Mouse (Mus musculus): ENCODE measurements around the gene Grk3. TPM values are rescaled to one million over a fixed set of nuclear protein-coding genes. Genes with fewer than 3 reads are reported as not detected.
A peak's percentile ranks its signal among the peaks of the same experiment; 100 is the strongest.

The Grk3 gene
- polyA plus RNA-seq, 1 experiment from 2014 or later: 23.3 TPM

DNA sequence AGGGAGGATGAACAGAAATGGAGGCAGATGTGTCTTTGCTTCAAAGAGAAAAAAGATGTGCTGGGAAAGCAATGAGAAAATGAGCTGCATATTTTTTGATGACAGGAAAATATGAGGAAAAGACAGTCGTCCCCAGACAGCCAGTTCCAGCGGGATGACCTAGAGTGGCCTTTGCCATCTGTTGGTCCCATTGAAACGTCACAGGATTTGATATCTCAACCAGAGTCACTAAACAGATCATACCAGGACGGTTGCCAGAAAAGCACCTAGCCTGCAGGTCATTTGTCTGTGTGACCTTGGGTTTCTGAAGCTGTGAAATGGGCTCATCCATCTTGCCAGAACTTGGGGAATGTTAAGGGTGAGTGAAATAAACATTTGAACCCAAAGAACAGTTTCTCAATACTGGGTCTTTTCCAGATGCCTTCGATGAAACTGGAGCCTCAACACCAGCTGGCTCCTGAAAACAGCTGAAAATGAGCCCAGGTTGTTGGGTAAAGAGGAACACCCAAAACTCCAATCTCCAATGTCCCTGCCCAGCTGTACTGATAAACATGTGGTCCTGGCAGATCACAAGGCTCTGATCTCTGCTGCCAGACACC, 122.0 kb downstream of the Grk3 start:
- WGBS: 78% methylated on average over 5 of the region's 5 CpGs
- H3K4me2 ChIP-seq: no peak overlapping the region
- H3K36me3 ChIP-seq: no peaks in the 10 kb centered on the region
- H3K27me3 ChIP-seq (replicated peaks): no peaks in the 10 kb centered on the region
- H3K9ac ChIP-seq (replicated peaks): no peak overlapping the region
- ATAC-seq (ENCODE audit: low FRiP score): no peak
- H3K27ac ChIP-seq (replicated peaks): no peak overlapping the region
- H3K4me1 ChIP-seq: no peaks in the 10 kb centered on the region
- 0 out of 2 replicates have a peak, but pooled peaks cover 3% of the 10 kb centered on the region for H3K9me3 ChIP-seq (replicated peaks)
- H3K4me3 ChIP-seq (replicated peaks): no peak overlapping the region

DNA sequence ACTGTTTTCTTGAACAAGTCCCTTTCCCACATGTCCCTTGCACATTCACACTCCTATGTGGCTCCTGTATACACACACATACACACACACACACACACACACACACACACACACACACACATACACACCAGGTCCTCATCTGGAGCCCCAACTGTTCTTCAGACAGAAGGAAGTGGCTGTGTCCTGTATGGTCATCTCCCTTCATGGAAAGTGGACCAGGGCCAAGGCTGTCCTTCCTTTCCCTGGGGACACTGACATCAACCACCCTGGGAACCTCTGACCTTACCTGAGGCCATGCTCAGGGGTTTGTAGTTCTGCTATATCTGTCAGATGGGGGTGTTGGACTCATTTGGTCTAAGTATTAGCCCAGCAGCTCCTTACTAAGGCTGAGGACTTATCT, 123.2 kb downstream of the Grk3 start:
- H3K4me2 ChIP-seq: no peak overlapping the region
- no peaks in the 10 kb centered on the region for H3K27me3 ChIP-seq (replicated peaks)
- no peak overlapping the region for H3K4me3 ChIP-seq (replicated peaks)
- H3K27ac ChIP-seq (replicated peaks): no peak overlapping the region
- ATAC-seq (ENCODE audit: low FRiP score): no peak
- H3K4me1 ChIP-seq: peaks cover under 1% of the 10 kb centered on the region; the same call in 1 of the 2 replicates
- H3K36me3 ChIP-seq: no peaks in the 10 kb centered on the region
- H3K9ac ChIP-seq (replicated peaks): no peak overlapping the region
- no peaks in the 10 kb centered on the region for H3K9me3 ChIP-seq (replicated peaks)

DNA sequence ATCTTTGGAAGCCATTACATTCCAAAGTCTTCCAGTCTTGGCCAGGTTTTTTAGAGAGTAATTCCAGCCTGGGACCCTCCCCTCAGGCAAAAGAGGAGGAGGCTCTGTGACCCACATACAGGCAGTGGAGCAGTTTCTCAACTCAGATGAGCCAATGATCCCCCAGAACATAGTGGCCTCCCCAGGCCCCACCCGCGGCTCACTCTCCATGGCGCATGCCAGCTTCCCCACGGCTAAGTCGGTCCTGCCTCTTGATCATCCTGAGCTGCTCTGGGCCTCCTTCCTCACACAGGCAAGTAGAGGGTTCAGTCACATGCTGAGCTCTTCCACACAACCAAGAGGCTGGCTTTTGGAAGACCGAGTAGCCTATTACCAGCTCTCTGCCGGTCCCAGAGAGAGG, 126.9 kb downstream of the Grk3 start:
- Histone ChIP-seq H3K4me2 (no peak overlapping the region), H3K9ac (replicated peaks) (no peak overlapping the region), H3K4me3 (replicated peaks) (no peak overlapping the region), H3K9me3 (replicated peaks) (no peaks in the 10 kb centered on the region), H3K27me3 (replicated peaks) (no peaks in the 10 kb centered on the region), H3K36me3 (no peaks in the 10 kb centered on the region), H3K4me1 (peaks cover 12% of the 10 kb centered on the region), H3K27ac (replicated peaks) (no peak overlapping the region)
- 68% methylated on average over 7 of the region's 7 CpGs for WGBS
- ATAC-seq (ENCODE audit: low FRiP score): no peak

DNA sequence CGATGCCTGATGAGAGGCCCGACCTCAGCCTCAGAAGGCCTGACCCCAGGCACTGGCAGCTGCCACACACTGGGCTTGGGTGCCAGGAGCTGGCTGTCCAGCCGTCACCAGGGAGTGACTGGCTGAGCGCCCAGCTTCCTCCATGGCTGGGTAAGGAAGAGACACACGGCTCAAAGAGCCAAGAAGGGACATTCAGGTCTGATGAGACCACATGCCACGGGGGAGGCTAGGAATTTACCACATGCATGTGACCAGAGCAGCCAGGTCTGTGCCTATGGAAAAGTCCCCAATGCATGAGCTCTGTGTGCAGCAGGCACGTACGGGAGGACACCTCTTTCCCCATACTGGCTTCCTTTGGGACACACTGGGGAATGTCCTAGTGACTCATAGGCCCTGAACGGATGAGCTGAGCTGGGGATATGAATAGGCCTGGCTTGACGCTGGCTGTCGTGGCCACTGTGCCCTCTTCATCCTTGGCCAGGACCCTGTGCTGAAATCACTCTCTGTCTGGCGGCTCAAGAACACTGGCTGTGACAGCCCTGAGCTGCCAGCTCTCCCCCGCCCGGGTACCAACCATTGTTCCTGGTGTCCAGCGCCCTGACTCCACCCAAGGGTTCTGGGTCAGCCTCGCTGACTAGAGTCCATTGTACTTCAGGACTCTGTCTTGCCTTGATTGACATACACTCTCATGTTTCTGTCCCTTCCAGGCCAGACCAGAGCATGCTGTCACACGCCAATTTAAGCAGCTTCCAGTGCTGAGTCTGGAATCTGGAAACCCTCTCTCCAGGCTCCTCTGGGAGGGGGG, 128.7 kb downstream of the Grk3 start:
- Histone ChIP-seq H3K4me2 (no peak overlapping the region), H3K9ac (replicated peaks) (no peak overlapping the region), H3K4me3 (replicated peaks) (no peak overlapping the region), H3K27ac (replicated peaks) (peak overlapping the region; percentile 41; the same call in 1 of the 2 replicates), H3K9me3 (replicated peaks) (no peaks in the 10 kb centered on the region), H3K4me1 (peaks cover 12% of the 10 kb centered on the region), H3K27me3 (replicated peaks) (no peaks in the 10 kb centered on the region), H3K36me3 (no peaks in the 10 kb centered on the region)
- ATAC-seq (ENCODE audit: low FRiP score): 0 out of 2 replicates have a peak, but pooled peaks have one; percentile 35
- WGBS: 65% methylated on average over 17 of the region's 17 CpGs

DNA sequence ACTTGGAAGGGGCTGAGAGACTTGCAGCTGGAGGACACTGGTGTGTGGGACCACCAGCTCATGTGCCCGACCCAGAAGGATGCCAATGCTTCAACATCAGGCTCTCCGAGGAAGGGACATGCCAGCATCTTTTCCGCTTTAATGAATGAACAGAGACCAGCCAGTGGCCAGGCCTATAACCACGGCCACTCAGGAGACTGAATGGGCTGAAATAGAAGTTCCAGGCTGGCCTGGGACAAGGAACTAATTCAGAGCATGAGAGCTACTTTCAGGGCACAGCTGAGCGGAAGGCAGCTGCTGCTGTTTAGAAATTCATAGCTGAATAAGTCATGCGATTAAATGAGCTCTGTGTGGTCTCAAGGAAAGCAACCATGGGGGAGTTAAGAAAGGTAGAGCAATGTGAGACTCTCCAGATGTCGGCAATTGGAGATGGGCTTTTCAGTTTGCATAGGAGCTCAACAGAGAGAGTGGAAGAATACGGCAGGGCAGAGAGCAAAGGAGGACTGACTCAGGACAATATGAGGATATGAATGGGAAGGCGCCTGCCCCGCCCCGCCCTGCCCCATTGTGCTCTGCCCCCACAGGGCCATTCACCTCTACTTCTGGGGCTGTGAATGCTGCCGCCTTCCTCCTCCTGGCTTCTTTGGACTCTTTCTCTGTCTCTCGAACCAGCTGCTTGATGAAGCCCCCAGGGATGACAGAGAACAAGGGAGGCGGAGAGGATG, 138.0 kb downstream of the Grk3 start:
- WGBS: 43% methylated on average over 14 of the region's 14 CpGs
- Histone ChIP-seq H3K36me3 (no peaks in the 10 kb centered on the region), H3K4me1 (no peaks in the 10 kb centered on the region), H3K27me3 (replicated peaks) (no peaks in the 10 kb centered on the region; the same call in 1 of the 2 replicates), H3K9ac (replicated peaks) (no peak overlapping the region), H3K4me3 (replicated peaks) (no peak overlapping the region), H3K4me2 (no peak overlapping the region), H3K27ac (replicated peaks) (no peak overlapping the region), H3K9me3 (replicated peaks) (no peaks in the 10 kb centered on the region)
- ATAC-seq (ENCODE audit: low FRiP score): no peak; the same call in 1 of the 2 replicates

DNA sequence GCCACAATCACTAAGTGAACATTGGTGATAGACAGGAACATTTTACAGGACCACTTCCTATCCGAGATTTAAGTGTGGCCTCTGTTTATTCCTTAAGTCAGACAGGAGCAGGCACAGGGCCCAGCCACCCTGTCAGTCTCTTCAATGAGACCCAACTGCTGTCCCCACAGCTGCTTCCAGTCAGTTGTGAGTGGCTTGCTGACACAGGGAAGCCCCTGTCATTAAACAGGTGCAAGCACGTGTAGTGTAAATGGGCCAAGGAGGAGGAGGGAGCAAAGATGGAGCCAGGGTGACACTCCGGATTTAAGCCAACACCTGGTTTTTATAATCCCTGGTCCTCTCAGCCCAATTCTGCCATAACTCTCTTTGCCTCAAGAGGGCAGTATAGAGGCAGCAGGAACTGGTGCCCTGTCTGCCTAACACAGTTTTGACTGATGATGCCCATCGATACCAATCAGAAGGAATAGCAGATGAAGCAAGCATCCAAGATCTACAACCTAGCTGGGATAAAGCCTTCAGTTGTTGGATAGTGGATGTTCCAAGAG, 138.7 kb downstream of the Grk3 start:
- Histone ChIP-seq H3K27ac (replicated peaks) (no peak overlapping the region), H3K9me3 (replicated peaks) (no peaks in the 10 kb centered on the region), H3K9ac (replicated peaks) (no peak overlapping the region), H3K4me1 (no peaks in the 10 kb centered on the region), H3K4me2 (no peak overlapping the region), H3K4me3 (replicated peaks) (no peak overlapping the region), H3K36me3 (no peaks in the 10 kb centered on the region), H3K27me3 (replicated peaks) (no peaks in the 10 kb centered on the region; the same call in 1 of the 2 replicates)
- ATAC-seq (ENCODE audit: low FRiP score): no peak
- 34% methylated on average over 4 of the region's 4 CpGs for WGBS

DNA sequence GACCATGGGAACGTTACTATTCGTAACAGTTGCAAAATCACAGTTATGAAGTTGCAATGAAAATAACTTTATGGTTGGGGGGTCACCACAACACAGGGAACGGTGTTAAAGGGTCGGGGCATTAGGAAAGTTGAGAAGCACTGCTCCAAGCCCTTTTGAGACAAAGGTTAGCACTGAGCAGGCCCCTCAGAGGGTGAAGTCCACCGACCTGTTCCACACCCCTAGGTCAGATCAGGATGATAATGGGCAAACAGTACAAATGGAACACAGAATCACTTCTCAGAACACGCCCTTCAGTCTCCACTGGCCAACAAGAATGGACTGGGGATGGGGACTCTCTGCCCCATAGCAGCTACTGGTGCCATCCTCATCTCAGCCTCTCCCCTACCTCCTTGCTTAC, 142.6 kb downstream of the Grk3 start:
- Histone ChIP-seq H3K9me3 (replicated peaks) (no peaks in the 10 kb centered on the region), H3K9ac (replicated peaks) (no peak overlapping the region), H3K4me2 (no peak overlapping the region), H3K27ac (replicated peaks) (no peak overlapping the region), H3K36me3 (no peaks in the 10 kb centered on the region), H3K4me3 (replicated peaks) (no peak overlapping the region), H3K27me3 (replicated peaks) (peaks cover 9% of the 10 kb centered on the region; the same call in 1 of the 2 replicates), H3K4me1 (peaks cover 3% of the 10 kb centered on the region; the same call in 1 of the 2 replicates)
- ATAC-seq (ENCODE audit: low FRiP score): no peak
- WGBS: 79% methylated on average over 6 of the region's 6 CpGs

DNA sequence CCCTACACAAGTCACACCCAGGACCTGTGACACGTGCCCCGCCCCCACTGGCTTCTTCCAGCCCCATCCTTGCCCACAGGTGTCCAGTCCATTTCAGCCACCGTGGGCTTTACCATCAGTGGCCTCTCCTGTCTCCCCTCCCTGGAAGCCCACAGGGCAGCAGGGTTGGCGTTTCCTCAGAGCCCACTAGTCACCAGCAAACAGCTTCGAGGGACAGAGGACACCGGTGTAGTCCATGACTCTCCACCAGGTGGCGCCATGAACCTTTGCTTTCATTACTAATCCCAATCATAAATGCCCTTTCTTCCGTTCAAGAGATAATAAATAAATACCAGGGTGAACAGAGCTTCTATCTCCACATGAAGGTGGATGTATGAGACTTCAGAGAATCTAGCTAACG, 144.9 kb downstream of the Grk3 start:
- H3K27me3 ChIP-seq (replicated peaks): peaks cover 9% of the 10 kb centered on the region; the same call in 1 of the 2 replicates
- H3K4me3 ChIP-seq (replicated peaks): no peak overlapping the region
- H3K9ac ChIP-seq (replicated peaks): no peak overlapping the region
- WGBS: 21% methylated on average over 9 of the region's 9 CpGs
- no peaks in the 10 kb centered on the region for H3K9me3 ChIP-seq (replicated peaks)
- no peak overlapping the region for H3K4me2 ChIP-seq
- no peak overlapping the region for H3K27ac ChIP-seq (replicated peaks)
- no peaks in the 10 kb centered on the region for H3K36me3 ChIP-seq
- H3K4me1 ChIP-seq: peaks cover 3% of the 10 kb centered on the region; the same call in 1 of the 2 replicates
- ATAC-seq (ENCODE audit: low FRiP score): no peak; the same call in 1 of the 2 replicates

DNA sequence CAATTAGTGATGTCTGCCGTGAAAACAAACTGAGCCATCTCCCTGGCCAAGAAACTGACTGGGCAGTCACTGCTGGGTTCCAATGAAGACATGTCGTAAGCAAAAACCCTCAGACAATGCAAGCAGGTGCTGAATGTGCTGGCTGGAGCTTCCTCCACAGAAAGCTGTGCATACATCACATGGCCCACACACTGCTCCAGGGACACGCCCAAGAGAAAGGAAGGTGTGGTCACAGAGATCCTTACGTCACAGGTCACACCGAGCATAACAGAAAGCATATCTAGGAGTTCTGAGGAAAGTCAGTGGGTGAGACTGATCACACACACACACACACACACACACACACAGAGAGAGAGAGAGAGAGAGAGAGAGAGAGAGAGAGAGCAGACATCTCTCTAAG, 147.0 kb downstream of the Grk3 start:
- H3K27ac ChIP-seq (replicated peaks): no peak overlapping the region
- H3K36me3 ChIP-seq: no peaks in the 10 kb centered on the region
- peaks cover 9% of the 10 kb centered on the region; the same call in 1 of the 2 replicates for H3K27me3 ChIP-seq (replicated peaks)
- H3K4me3 ChIP-seq (replicated peaks): no peak overlapping the region
- H3K4me1 ChIP-seq: peaks cover 3% of the 10 kb centered on the region; the same call in 1 of the 2 replicates
- ATAC-seq (ENCODE audit: low FRiP score): no peak
- H3K4me2 ChIP-seq: no peak overlapping the region
- 82% methylated on average over 5 of the region's 5 CpGs for WGBS
- no peaks in the 10 kb centered on the region for H3K9me3 ChIP-seq (replicated peaks)
- H3K9ac ChIP-seq (replicated peaks): no peak overlapping the region

DNA sequence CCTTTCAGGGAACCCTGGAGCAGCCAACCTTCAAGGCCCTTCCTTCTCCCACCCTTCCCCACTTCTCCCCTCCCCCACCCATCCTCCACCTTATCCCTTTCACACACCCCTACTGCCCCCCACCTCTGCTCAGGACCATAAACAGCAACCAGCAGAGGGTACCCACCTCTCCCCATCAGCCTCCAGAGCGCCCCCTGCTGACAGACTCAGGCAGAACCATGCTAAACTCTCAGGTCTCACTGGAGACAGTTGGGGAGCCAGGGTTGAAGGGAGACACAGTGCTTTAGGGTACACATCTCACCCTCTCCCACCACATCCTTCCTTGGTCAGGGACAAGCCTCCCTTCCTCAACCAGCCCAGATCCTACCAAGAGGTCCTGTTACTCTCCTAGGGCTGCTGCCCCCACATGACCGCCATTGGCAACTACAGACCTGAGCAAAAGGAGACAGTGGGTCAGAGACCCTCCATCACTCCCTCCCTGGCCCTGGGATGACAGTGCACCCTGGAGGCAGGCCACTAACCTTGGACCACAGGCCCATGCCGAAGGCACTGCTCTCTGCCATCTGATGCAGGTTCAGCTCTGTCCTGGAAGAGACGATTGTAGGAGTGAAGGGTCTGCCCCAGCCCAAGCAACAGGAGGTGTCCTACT, 150.7 kb downstream of the Grk3 start:
- no peak for ATAC-seq (ENCODE audit: low FRiP score)
- no peak overlapping the region for H3K4me2 ChIP-seq
- H3K36me3 ChIP-seq: no peaks in the 10 kb centered on the region
- H3K4me1 ChIP-seq: peaks cover 2% of the 10 kb centered on the region
- no peak overlapping the region for H3K27ac ChIP-seq (replicated peaks)
- H3K9me3 ChIP-seq (replicated peaks): no peaks in the 10 kb centered on the region
- no peak overlapping the region for H3K9ac ChIP-seq (replicated peaks)
- H3K27me3 ChIP-seq (replicated peaks): peaks cover 4% of the 10 kb centered on the region; the same call in 1 of the 2 replicates
- 55% methylated on average over 4 of the region's 4 CpGs for WGBS
- H3K4me3 ChIP-seq (replicated peaks): no peak overlapping the region

Data from neural tube, embryonic 15.5 days (tissue).